27 mouse cellular contexts compared by ENCODE assay signal in genomic region chr6:33066462-33066861, GRCm38 (mm10). TPM values are rescaled to one million over a fixed set of nuclear protein-coding genes. Genes with fewer than 3 reads are reported as not detected.
DNase-seq lines count a peak whose midpoint lies in the region; ATAC-seq lines count a peak whose summit lies in the region.
"Had no signal": no experiment of that assay in that cellular context is flagged by ENCODE, and none has a peak within 500 bp of the region (broad histone marks: within the 10 kb centered on the region; RNA-seq: fewer than 3 reads in every experiment).

No protein-coding gene starts in this region.

- no peak overlapping the region for H3K4me2 ChIP-seq in forebrain, embryonic 16.5 days (ENCODE audit: low read length)
- H3K4me2 ChIP-seq in forebrain, embryonic 11.5 days (ENCODE audit: low read depth, low read length, severe bottlenecking) = no peak overlapping the region
- no peak overlapping the region for H3K4me2 ChIP-seq in heart, embryonic 12.5 days
- H3K4me2 ChIP-seq: embryonic facial prominence, embryonic 12.5 days; embryonic facial prominence, embryonic 15.5 days; forebrain, embryonic 13.5 days; heart, embryonic 13.5 days; hindbrain, embryonic 15.5 days; intestine, embryonic 15.5 days had no signal

- H3K9ac ChIP-seq in forebrain, embryonic 16.5 days (replicated peaks; ENCODE audit: low read depth, low read length) = no peak overlapping the region
- H3K9ac ChIP-seq in forebrain, embryonic 11.5 days (ENCODE audit: low read length) = no peak overlapping the region
- H3K9ac ChIP-seq in heart, embryonic 12.5 days = no peak overlapping the region
- H3K9ac ChIP-seq: embryonic facial prominence, embryonic 12.5 days; embryonic facial prominence, embryonic 15.5 days; forebrain, embryonic 13.5 days; heart, embryonic 13.5 days; hindbrain, embryonic 15.5 days; intestine, embryonic 15.5 days had no signal

- no peaks in the 10 kb centered on the region for H3K36me3 ChIP-seq in forebrain, embryonic 16.5 days (ENCODE audit: control insufficient read depth, insufficient read depth)
- no peaks in the 10 kb centered on the region for H3K36me3 ChIP-seq in forebrain, embryonic 11.5 days (ENCODE audit: control insufficient read depth, insufficient read depth, low read length)
- no peaks in the 10 kb centered on the region for H3K36me3 ChIP-seq in heart, embryonic 12.5 days
- H3K36me3 ChIP-seq: embryonic facial prominence, embryonic 12.5 days; embryonic facial prominence, embryonic 15.5 days; heart, embryonic 13.5 days; hindbrain, embryonic 15.5 days; intestine, embryonic 15.5 days had no signal

- ATAC-seq in forebrain, embryonic 16.5 days = 0 out of 2 replicates have a peak, but pooled peaks have one; percentile 23
- ATAC-seq in forebrain, embryonic 11.5 days (replicated peaks; ENCODE audit: low FRiP score) = no peak
- ATAC-seq in heart, embryonic 12.5 days (ENCODE audit: insufficient number of reproducible peaks, low FRiP score) = no peak
- ATAC-seq: forebrain, embryonic 13.5 days; intestine, embryonic 15.5 days; Patski had no signal

- WGBS in forebrain, embryonic 16.5 days = 62% methylated on average over 4 of the region's 4 CpGs
- 74% methylated on average over 4 of the region's 4 CpGs for WGBS in forebrain, embryonic 11.5 days
- WGBS in heart, embryonic 12.5 days = 62% methylated on average over 4 of the region's 4 CpGs

- H3K9me3 ChIP-seq in forebrain, embryonic 16.5 days (ENCODE audit: control insufficient read depth, low read length) = no peaks in the 10 kb centered on the region
- H3K9me3 ChIP-seq in forebrain, embryonic 11.5 days (ENCODE audit: control insufficient read depth, low read length) = no peaks in the 10 kb centered on the region
- H3K9me3 ChIP-seq in heart, embryonic 12.5 days (replicated peaks) = no peaks in the 10 kb centered on the region; the same call in 1 of the 2 replicates
- H3K9me3 ChIP-seq: embryonic facial prominence, embryonic 12.5 days; embryonic facial prominence, embryonic 15.5 days; forebrain, embryonic 13.5 days; heart, embryonic 13.5 days; hindbrain, embryonic 15.5 days; intestine, embryonic 15.5 days had no signal

- no peak for DNase-seq in forebrain, embryonic 11.5 days (ENCODE audit: low spot score)
- peak; percentile 15 for DNase-seq in heart, adult 11 months
- DNase-seq in Muller cell, postnatal 12 days (ENCODE audit: inconsistent ontology term) = peak; percentile 10
- peak; percentile 18 for DNase-seq in retina, embryonic 14.5 days (ENCODE audit: low spot score)
- no peak for DNase-seq in left cerebral cortex, adult 18-20 months (ENCODE audit: low spot score in 2 of 2)
- no peak for DNase-seq in adrenal gland, adult 8-10 months
- DNase-seq: adrenal gland, adult 2 months; adrenal gland, postnatal 25 days; cerebellum, adult 11 months; cerebellum, adult 2 months; cerebellum, adult 9-11 months; cerebellum, postnatal 25 days; gastrocnemius, adult 2 months; gastrocnemius, postnatal 14 days; heart, adult 18-20 months; heart, postnatal 14 days; heart, postnatal 4 days; kidney, adult 11 months had no signal

- H3K27me3 ChIP-seq in forebrain, embryonic 16.5 days (replicated peaks; ENCODE audit: control insufficient read depth, insufficient read depth, low read length) = no peaks in the 10 kb centered on the region
- no peaks in the 10 kb centered on the region for H3K27me3 ChIP-seq in forebrain, embryonic 11.5 days (ENCODE audit: control insufficient read depth, insufficient read depth, low read length)
- 0 out of 2 replicates have a peak, but pooled peaks cover 12% of the 10 kb centered on the region for H3K27me3 ChIP-seq in heart, embryonic 12.5 days (replicated peaks)
- H3K27me3 ChIP-seq: embryonic facial prominence, embryonic 12.5 days; embryonic facial prominence, embryonic 15.5 days; forebrain, embryonic 13.5 days; hindbrain, embryonic 15.5 days; intestine, embryonic 15.5 days had no signal

- peaks cover 2% of the 10 kb centered on the region; the same call in 1 of the 2 replicates for H3K4me1 ChIP-seq in forebrain, embryonic 16.5 days (replicated peaks; ENCODE audit: control insufficient read depth, insufficient read depth, low read length)
- H3K4me1 ChIP-seq in forebrain, embryonic 11.5 days (replicated peaks; ENCODE audit: control insufficient read depth, insufficient read depth, low read length) = no peaks in the 10 kb centered on the region
- no peaks in the 10 kb centered on the region for H3K4me1 ChIP-seq in heart, embryonic 12.5 days (replicated peaks)
- H3K4me1 ChIP-seq: embryonic facial prominence, embryonic 12.5 days; embryonic facial prominence, embryonic 15.5 days; forebrain, embryonic 13.5 days; heart, embryonic 13.5 days; hindbrain, embryonic 15.5 days; intestine, embryonic 15.5 days had no signal

- H3K27ac ChIP-seq in forebrain, embryonic 16.5 days (ENCODE audit: low read length) = peak overlapping the region; percentile 28; the same call in 1 of the 2 replicates
- no peak overlapping the region for H3K27ac ChIP-seq in forebrain, embryonic 11.5 days (ENCODE audit: low read depth, low read length)
- no peak overlapping the region for H3K27ac ChIP-seq in heart, embryonic 12.5 days (ENCODE audit: poor library complexity, severe bottlenecking)
- H3K27ac ChIP-seq: embryonic facial prominence, embryonic 12.5 days; embryonic facial prominence, embryonic 15.5 days; forebrain, embryonic 13.5 days; gastrocnemius, adult 2 months; heart, embryonic 13.5 days; hindbrain, embryonic 15.5 days; intestine, embryonic 15.5 days had no signal

- no peak overlapping the region for H3K4me3 ChIP-seq in forebrain, embryonic 16.5 days (replicated peaks; ENCODE audit: low read length)
- no peak overlapping the region for H3K4me3 ChIP-seq in forebrain, embryonic 11.5 days (ENCODE audit: low read depth, low read length)
- no peak overlapping the region for H3K4me3 ChIP-seq in heart, embryonic 12.5 days
- H3K4me3 ChIP-seq: embryonic facial prominence, embryonic 12.5 days; embryonic facial prominence, embryonic 15.5 days; forebrain, embryonic 13.5 days; gastrocnemius, adult 2 months; heart, embryonic 13.5 days; hindbrain, embryonic 15.5 days; intestine, embryonic 15.5 days had no signal

RNA-seq across cellular contexts. Expression of gene Chchd3, which starts 6.4 kb away (rescaled TPM):
- polyA plus RNA-seq in forebrain, embryonic 16.5 days (2015; fragmentation: Nextera tagmentation; extraction: Ambion mirVana) = 121 and 126 TPM in 2 replicates
- polyA plus RNA-seq in forebrain, embryonic 11.5 days (2014; fragmentation: Nextera tagmentation; extraction: Ambion mirVana) = 131 and 135 TPM in 2 replicates
- 173 and 177 TPM in 2 replicates for polyA plus RNA-seq in heart, embryonic 12.5 days (2016; fragmentation: Nextera tagmentation; extraction: Ambion mirVana)
- total RNA-seq in left cerebral cortex, adult 18-20 months (2021) = 10 to 100 TPM; 80.9 to 92.8 TPM
- total RNA-seq in adrenal gland, adult 8-10 months (2022) = 100 to 1,000 TPM; 100 to 179 (median 152) TPM

Comparison
In these comparisons a context has a peak if more than half of its experiments do, and no peak if none do; other contexts are left out.
1. DNase-seq: peak in heart, adult 11 months (single experiment), Muller cell, postnatal 12 days (single experiment) and retina, embryonic 14.5 days (single experiment); none in forebrain, embryonic 11.5 days (single experiment), left cerebral cortex, adult 18-20 months (0 of 2) and adrenal gland, adult 8-10 months (single experiment).